Mouse (Mus musculus) CH12.LX (cell line): ENCODE measurements around the gene Clasrp. TPM values are rescaled to one million over a fixed set of nuclear protein-coding genes. Genes with fewer than 3 reads are reported as not detected.

ENCODE experiments used
- DNase-seq: peaks from one replicate; pipeline ENCODE4 v3.0.0-alpha.2; 2013; ENCODE audit errors: extremely low read depth
- H3K27ac ChIP-seq: 2 replicates; pipeline ENCODE4 v1.5.1; 2012; ENCODE audit warnings: low read depth, mild to moderate bottlenecking, control low read depth, moderate library complexity; ENCODE audit not compliant: insufficient read depth
- H3K27me3 ChIP-seq: replicated peaks from 2 replicates; pipeline ENCODE3; 2012; ENCODE audit warnings: inconsistent platforms
- H3K36me3 ChIP-seq, 2 experiments: replicated peaks in 1 of 2; 2 replicates each; pipeline versions ENCODE3 to v1.6.1; 2012; ENCODE audit warnings: inconsistent platforms in 1 of 2, low read length in 1 of 2, mild to moderate bottlenecking in 1 of 2, mixed read lengths in 1 of 2, moderate library complexity in 1 of 2; ENCODE audit not compliant: control insufficient read depth in 1 of 2, insufficient read depth in 1 of 2
- H3K4me1 ChIP-seq, 2 experiments: 2 replicates each; pipeline ENCODE4 v1.6.1; 2012; ENCODE audit warnings: inconsistent platforms in 1 of 2, moderate library complexity in 1 of 2; ENCODE audit not compliant: insufficient read depth in 2 of 2, control insufficient read depth in 1 of 2
- H3K4me2 ChIP-seq: 2 replicates; pipeline ENCODE4 v1.6.1; 2012; ENCODE audit warnings: low read depth, mild to moderate bottlenecking, control low read depth; ENCODE audit not compliant: poor library complexity, insufficient read depth, severe bottlenecking
- H3K4me3 ChIP-seq, 3 experiments: fragments of 150-350 bp in 1 of 3; sonication (generic) in 1 of 3; replicated peaks in 1 of 3; 2 replicates each; pipeline versions ENCODE3 to v1.5.1; 2011 to 2012; ENCODE audit warnings: low read depth in 2 of 3, low read length in 2 of 3, mild to moderate bottlenecking in 2 of 3, moderate library complexity in 2 of 3, control low read depth in 1 of 3, improper control_type of control experiment in 1 of 3, inconsistent platforms in 1 of 3, mixed read lengths in 1 of 3; ENCODE audit not compliant: poor library complexity in 1 of 3
- H3K79me2 ChIP-seq: replicated peaks from 2 replicates; pipeline ENCODE4 v1.6.1; 2012; ENCODE audit warnings: mild to moderate bottlenecking, moderate library complexity; ENCODE audit not compliant: control insufficient read depth, poor library complexity, insufficient read depth, severe bottlenecking; ENCODE audit errors: extremely low read depth
- H3K9ac ChIP-seq: 2 replicates; pipeline ENCODE4 v1.6.1; 2012; ENCODE audit warnings: low read depth, mild to moderate bottlenecking, control low read depth, moderate library complexity; ENCODE audit not compliant: insufficient read depth
- H3K9me3 ChIP-seq: replicated peaks from 2 replicates; pipeline ENCODE3; 2012; ENCODE audit warnings: low read length, inconsistent platforms, mixed read lengths
- BHLHE40 ChIP-seq: IDR thresholded peaks from 2 replicates; pipeline ENCODE4 v1.6.1; 2011; ENCODE audit warnings: mild to moderate bottlenecking, low read depth, low read length, improper control_type of control experiment
- CHD1 ChIP-seq: IDR thresholded peaks from 2 replicates; pipeline ENCODE4 v1.6.1; 2012; ENCODE audit warnings: low read depth, low read length, improper control_type of control experiment, inconsistent platforms
- CHD2 ChIP-seq: IDR thresholded peaks from 2 replicates; pipeline ENCODE4 v1.6.1; 2011; ENCODE audit warnings: low read length, improper control_type of control experiment
- CTCF ChIP-seq, 2 experiments: IDR thresholded peaks in 1 of 2; conservative IDR thresholded peaks in 1 of 2; 2 replicates each; pipeline ENCODE4 v1.5.1; 2011 to 2012; ENCODE audit warnings: low read depth in 2 of 2, low read length in 2 of 2, improper control_type of control experiment in 1 of 2, inconsistent platforms in 1 of 2, mild to moderate bottlenecking in 1 of 2, moderate library complexity in 1 of 2
- E2F4 ChIP-seq: IDR thresholded peaks from 2 replicates; pipeline ENCODE4 v1.6.1; 2011; ENCODE audit warnings: low read depth, low read length, improper control_type of control experiment; ENCODE audit not compliant: insufficient replicate concordance
- ELF1 ChIP-seq: IDR thresholded peaks from 2 replicates; pipeline ENCODE4 v1.6.1; 2014; ENCODE audit warnings: low read depth, mild to moderate bottlenecking, inconsistent platforms, low read length, improper control_type of control experiment
- HCFC1 ChIP-seq: IDR thresholded peaks from 2 replicates; pipeline ENCODE4 v1.6.1; 2012; ENCODE audit warnings: low read depth, mild to moderate bottlenecking, inconsistent platforms, low read length, improper control_type of control experiment
- JUN ChIP-seq: IDR thresholded peaks from 2 replicates; pipeline ENCODE4 v1.6.1; 2011; ENCODE audit warnings: low read depth, mild to moderate bottlenecking, low read length, improper control_type of control experiment, moderate library complexity; ENCODE audit not compliant: insufficient read depth
- MAFK ChIP-seq: IDR thresholded peaks from 2 replicates; pipeline ENCODE4 v1.6.1; 2011; ENCODE audit warnings: low read length, improper control_type of control experiment; ENCODE audit not compliant: insufficient replicate concordance
- MYC ChIP-seq: IDR thresholded peaks from 2 replicates; pipeline ENCODE4 v1.6.1; 2011; ENCODE audit warnings: low read depth, mild to moderate bottlenecking, improper control_type of control experiment, low read length
- NELFE ChIP-seq: IDR thresholded peaks from 2 replicates; pipeline ENCODE4 v1.6.1; 2011; ENCODE audit warnings: low read depth, low read length, improper control_type of control experiment
- NRF1 ChIP-seq: IDR thresholded peaks from 2 replicates; pipeline ENCODE4 v1.6.1; 2014; ENCODE audit warnings: low read depth, mild to moderate bottlenecking, inconsistent platforms, low read length, improper control_type of control experiment, moderate library complexity
- POLR2A ChIP-seq: IDR thresholded peaks from 2 replicates; pipeline ENCODE4 v1.6.1; 2011; ENCODE audit warnings: low read depth, mild to moderate bottlenecking, improper control_type of control experiment, low read length
- SIN3A ChIP-seq: IDR thresholded peaks from 2 replicates; pipeline ENCODE4 v1.6.1; 2012; ENCODE audit warnings: low read length, improper control_type of control experiment, inconsistent platforms
- SMC3 ChIP-seq: IDR thresholded peaks from 2 replicates; pipeline ENCODE4 v1.6.1; 2011; ENCODE audit warnings: low read depth, low read length, improper control_type of control experiment
- USF1 ChIP-seq: IDR thresholded peaks from 2 replicates; pipeline ENCODE4 v1.6.1; 2014; ENCODE audit warnings: low read depth, mild to moderate bottlenecking, inconsistent platforms, low read length, improper control_type of control experiment
- ZC3H11A ChIP-seq: IDR thresholded peaks from 2 replicates; pipeline ENCODE4 v1.6.1; 2012; ENCODE audit warnings: low read depth, mild to moderate bottlenecking, inconsistent platforms, low read length, improper control_type of control experiment
- ZNF384 ChIP-seq: IDR thresholded peaks from 2 replicates; pipeline ENCODE4 v1.6.1; 2012; ENCODE audit warnings: low read depth, low read length, improper control_type of control experiment, inconsistent platforms
- dilution Hi-C: fragments of 300-500 bp; cut with MboI; formaldehyde crosslinking; loops from 2 replicates; pipeline ENCODE4 v1.14.3; 2020; ENCODE audit warnings: low sequenced_read_pairs; ENCODE audit not compliant: extremely low pct_unique_long_range_greater_than_20kb, extremely low pct_ligation_motif_present
- in situ Hi-C: fragments of 300-500 bp; cut with MboI; formaldehyde crosslinking; loops from 3 replicates; pipeline ENCODE4 v1.14.3; 2019; ENCODE audit warnings: low sequenced_read_pairs, low pct_ligation_motif_present, low pct_unique_long_range_greater_than_20kb, mixed read lengths
- polyA plus RNA-seq: library from polyadenylated mRNA; unstranded; fragments of >175 nt; gene quantifications from 2 replicates; pipeline ENCODE4 v1.2.1, GENCODE M21; 2012; ENCODE audit warnings: low read depth; ENCODE audit not compliant: insufficient read length
- total RNA-seq, 2 experiments: library from RNA; depleted of rRNA; stranded (reverse); fragments of 300-350 nt in 1 of 2; fragments of >200 nt in 1 of 2; gene quantifications; 2 replicates each; pipeline ENCODE4 v1.2.3; 2012 to 2014

Gene Clasrp
- total and polyA plus RNA-seq, 3 experiments: 14.5 to 59.4 (median 45.4) TPM

- Histone ChIP-seq H3K36me3 (peaks cover 62 to 85% of the 10 kb centered on the region in 2 experiments), H3K79me2 (peaks cover 4% of the 10 kb centered on the region; the same call in 1 of the 2 replicates), H3K4me3 (no peak overlapping the region), H3K4me1 (peaks cover 9 to 44% of the 10 kb centered on the region in 2 experiments), H3K27me3 (no peaks in the 10 kb centered on the region), H3K4me2 (no peak overlapping the region), H3K9me3 (no peaks in the 10 kb centered on the region), H3K9ac (no peak overlapping the region), H3K27ac (no peak overlapping the region)
- DNase-seq: no peak
- in situ Hi-C loops (no loop called here), dilution Hi-C loops (no loop called here)
- TF ChIP-seq ELF1 (no peak), MYC (no peak), E2F4 (no peak), CHD2 (no peak), HCFC1 (no peak), JUN (no peak), NRF1 (no peak), BHLHE40 (no peak), SMC3 (no peak), CHD1 (no peak)
Measured at GRCm38 (mm10) chr7:19534676-19535075, 69.6 kb downstream of the Clasrp start.

DNA sequence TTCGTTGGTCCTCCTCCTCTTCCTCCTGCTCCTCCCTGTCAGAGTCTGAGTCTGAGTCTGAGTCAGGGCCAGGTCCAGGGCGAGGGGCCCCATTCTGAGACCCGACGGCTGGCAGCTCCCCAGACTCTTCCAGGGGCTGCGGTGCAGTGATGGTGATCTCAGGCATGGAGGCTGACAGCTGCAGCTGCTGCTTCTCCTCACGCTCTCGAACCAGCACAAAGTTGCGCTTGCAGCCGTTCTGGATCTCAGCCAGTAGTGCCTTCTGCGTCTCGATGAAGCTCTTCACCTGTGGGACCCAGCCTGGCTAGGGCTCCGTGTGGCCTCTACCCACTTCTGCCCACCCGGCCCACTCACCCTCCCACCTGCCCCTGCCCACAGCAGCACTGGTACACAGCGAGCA is 72.0 kb downstream of the Clasrp start:
- Histone ChIP-seq H3K27me3 (no peaks in the 10 kb centered on the region), H3K79me2 (no peaks in the 10 kb centered on the region), H3K9ac (no peak overlapping the region), H3K27ac (no peak overlapping the region), H3K36me3 (peaks cover 66 to 89% of the 10 kb centered on the region in 2 experiments), H3K4me1 (peaks cover 3 to 41% of the 10 kb centered on the region in 2 experiments), H3K4me3 (no peak overlapping the region), H3K9me3 (no peaks in the 10 kb centered on the region), H3K4me2 (no peak overlapping the region)
- no peak for DNase-seq
- in situ Hi-C loops: no loop called here
- dilution Hi-C loops: no loop called here
- TF ChIP-seq USF1 (no peak), ZC3H11A (no peak), MAFK (no peak), SIN3A (no peak), POLR2A (no peak)

GRCm38 (mm10) chr7:19531077-19531476 is 73.2 kb downstream of the Clasrp start:
- Histone ChIP-seq H3K9me3 (no peaks in the 10 kb centered on the region), H3K4me2 (no peak overlapping the region), H3K4me3 (no peak overlapping the region), H3K27me3 (no peaks in the 10 kb centered on the region), H3K4me1 (peaks cover under 1 to 32% of the 10 kb centered on the region in 2 experiments), H3K27ac (no peak overlapping the region), H3K36me3 (peaks cover 61 to 82% of the 10 kb centered on the region in 2 experiments), H3K9ac (no peak overlapping the region), H3K79me2 (no peaks in the 10 kb centered on the region)
- in situ Hi-C loops (no loop called here), dilution Hi-C loops (no loop called here)
- no peak for TF ChIP-seq ELF1
- TF ChIP-seq CTCF (conservative IDR thresholded peaks at IDR 0.05 in 1 of 2, IDR thresholded peaks at IDR 0.05 in 1 of 2; ENCODE audit: low read depth in 2 of 2, low read length in 2 of 2): peak in 1 of 2 experiments; percentile 11; a peak in 1 of 4 replicates
- TF ChIP-seq ZC3H11A: no peak
- no peak for TF ChIP-seq NELFE
- TF ChIP-seq ZNF384: no peak
- TF ChIP-seq POLR2A: no peak
- no peak for TF ChIP-seq SIN3A
- DNase-seq: peak; percentile 43
